Mouse (Mus musculus): ENCODE data around the gene Slc35f6.
"Not testable (repeated sequence)": the region's sequence is repeated elsewhere in the genome, so short reads cannot be mapped to it uniquely, and the experiment has no call there.

The Slc35f6 gene

GRCm38 (mm10) chr5:30659042-30659441 lies 11.3 kb downstream of the Slc35f6 start:
- DNase-seq (ENCODE audit: low spot score): no peak

DNA sequence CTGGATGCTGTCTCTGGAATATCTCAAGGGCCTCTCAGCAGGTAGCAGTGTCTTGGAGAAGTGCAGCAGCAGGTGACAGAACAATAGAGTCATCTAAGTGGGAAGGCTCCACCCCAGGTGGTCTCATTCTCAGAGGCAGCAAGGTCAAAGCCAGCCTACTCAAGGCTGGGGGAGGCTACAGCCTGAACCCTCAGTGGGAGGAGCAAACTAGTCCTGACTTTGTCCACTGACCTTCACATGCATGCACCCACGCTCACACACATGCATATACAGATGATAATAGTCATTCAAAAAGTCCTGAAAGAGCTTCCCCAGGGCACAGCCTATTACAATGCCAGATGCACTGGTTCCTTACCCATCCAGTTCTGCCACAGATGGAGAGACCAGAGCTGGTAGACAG lies 12.5 kb downstream of the Slc35f6 start:
- DNase-seq (ENCODE audit: low spot score): no peak

DNA sequence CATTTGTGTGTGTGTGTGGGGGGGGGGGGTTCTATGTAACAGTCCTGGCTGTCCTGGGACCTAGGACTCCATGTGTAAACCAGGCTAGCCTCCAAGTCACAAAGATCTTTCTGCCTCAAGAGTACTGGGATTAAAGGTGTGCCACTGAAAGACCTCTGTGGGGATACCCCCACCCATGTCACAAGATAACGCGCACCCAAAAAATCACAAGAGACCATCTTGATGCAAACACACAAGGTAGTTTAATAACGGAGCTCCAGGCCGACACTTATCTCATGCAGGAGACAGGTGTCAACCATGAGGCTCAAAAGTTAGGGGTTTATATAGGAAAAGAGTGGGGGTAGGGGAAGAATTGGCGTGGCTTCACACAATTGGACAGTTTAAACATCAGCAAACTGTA lies 13.1 kb downstream of the Slc35f6 start:
- no peak for DNase-seq (ENCODE audit: low spot score)

- DNase-seq (ENCODE audit: low spot score): no peak
Measured at GRCm38 (mm10) chr5:30665360-30665759, 17.6 kb downstream of the Slc35f6 start.

DNA sequence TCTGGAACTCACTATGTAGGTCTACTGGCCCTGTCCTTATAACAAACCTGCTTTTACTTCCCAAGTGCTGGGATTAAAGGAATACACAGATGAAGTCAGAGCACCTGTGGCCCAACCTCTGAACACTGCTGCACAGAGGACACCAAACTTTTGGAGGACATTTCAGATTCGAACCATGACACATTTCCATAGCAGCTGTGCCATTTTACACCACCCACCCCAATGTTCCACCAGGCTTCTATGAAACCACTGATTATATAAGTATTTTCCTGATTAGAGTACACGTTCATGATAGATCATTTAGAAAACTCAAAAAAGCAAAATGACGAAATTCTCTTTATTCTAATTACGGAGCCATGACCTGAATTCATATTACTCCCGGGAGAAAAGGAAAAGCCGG lies 18.2 kb downstream of the Slc35f6 start:
- DNase-seq (ENCODE audit: low spot score): no peak

DNA sequence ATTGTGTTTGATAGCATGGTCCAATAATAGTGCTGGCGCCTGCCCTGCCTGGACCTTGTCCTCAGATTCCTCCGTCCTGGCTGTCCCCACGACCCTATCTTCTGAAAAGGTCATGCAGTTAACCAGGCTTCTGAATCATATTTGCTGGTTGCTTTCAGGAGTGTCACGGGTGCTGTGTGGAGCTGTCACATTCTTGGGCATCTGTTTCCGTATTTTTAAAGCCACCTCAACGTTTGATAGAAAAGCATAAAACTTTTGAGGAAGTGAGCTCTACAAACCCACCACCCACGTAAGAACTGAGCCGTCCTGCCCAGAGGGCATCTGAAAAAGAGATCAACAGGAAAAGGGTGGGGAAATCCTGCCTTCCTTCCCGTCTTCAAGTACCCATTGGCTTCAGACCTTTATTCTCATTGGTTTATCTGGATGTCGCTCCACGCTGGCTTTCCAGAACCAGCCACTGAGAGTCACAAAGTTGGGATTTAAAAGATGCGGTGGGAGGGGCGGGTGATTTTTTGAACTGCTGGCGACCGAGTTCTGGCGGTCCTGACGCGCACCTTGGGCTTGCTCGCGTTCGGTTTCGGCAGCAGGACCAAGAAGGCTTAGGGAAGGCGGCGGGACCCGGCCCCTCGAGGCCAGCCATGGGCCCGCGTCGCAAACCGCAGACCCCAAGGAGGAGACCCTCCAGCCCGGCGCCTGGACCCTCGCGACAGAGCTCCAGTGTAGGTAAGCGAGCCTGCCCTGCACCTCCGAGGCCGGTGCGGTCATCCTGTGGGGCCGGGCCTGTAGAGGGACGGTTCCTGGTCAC lies 18.9 kb downstream of the Slc35f6 start, which contains the start of gene Cenpa:
TSS of gene Cenpa (plus strand) at position 387 of the 805 bp plus-strand sequence.
- peak; percentile 96 for DNase-seq (ENCODE audit: low spot score)

- no peak for DNase-seq (ENCODE audit: low spot score)
Measured at GRCm38 (mm10) chr5:30667215-30667614, 19.5 kb downstream of the Slc35f6 start.

- no peak for DNase-seq (ENCODE audit: low spot score)
Measured at GRCm38 (mm10) chr5:30667686-30668085, 20.0 kb downstream of the Slc35f6 start.

DNA sequence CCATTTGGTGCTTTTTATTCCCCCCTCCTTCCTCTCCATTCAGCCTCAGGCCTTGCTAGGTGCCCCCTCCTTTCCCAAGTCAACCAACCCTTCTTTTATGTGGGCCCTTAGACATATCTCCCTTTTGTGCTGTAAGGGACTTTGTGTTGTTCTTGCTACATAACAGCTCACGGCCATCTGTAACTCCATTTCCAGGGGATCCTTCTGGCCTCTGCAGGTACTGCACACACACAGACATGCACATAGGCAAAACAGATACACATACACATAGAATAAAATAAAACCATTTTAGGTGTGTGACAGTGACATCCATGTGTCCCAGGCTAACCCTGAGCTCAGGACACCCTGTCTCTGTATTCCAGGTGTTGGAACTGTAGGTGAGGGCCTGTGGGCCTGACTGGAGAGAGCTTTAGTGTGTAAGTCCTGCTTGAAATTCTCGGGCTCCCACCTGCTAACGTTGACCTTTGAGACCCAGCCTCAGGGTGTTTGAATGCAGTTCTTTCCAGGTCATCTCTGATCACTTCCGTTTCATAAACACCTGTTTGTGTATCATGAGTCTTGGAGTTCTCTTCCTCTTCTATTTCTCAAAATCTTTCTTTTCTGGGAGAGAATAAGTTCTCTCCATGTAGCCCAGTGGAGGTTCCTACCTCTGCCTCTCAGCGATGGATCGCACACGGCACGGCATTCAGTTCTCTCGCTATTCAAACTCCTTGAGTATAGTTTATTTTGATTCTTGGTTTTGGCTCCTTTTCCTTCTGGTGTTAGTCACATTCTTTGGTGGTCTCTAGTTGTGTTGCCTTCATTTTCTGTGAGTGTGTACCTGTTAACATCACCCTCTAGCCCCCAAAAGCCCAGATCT lies 21.1 kb downstream of the Slc35f6 start:
- DNase-seq (ENCODE audit: low spot score): no peak

GRCm38 (mm10) chr5:30669496-30669830 lies 21.7 kb downstream of the Slc35f6 start:
- DNase-seq (ENCODE audit: low spot score): no peak

DNA sequence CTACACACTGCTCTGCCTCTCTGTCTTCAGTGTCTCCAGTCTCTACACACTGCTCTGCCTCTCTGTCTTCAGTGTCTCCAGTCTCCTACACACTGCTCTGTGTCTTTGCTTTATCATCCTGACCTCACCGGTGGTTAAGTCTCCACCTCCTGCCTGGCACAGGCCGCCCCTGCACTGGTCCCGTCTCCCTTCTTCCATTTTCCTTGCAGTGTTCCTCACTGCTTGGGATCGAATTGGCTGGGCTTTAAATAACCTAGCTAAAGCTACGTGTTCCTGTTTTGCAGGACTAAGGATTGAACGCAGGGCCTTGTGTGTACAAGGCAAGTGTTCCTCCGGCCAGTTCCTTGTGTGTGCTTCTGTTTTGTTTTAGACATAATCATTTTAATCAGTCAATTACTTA lies 22.4 kb downstream of the Slc35f6 start:
- no peak for DNase-seq (ENCODE audit: low spot score)

DNA sequence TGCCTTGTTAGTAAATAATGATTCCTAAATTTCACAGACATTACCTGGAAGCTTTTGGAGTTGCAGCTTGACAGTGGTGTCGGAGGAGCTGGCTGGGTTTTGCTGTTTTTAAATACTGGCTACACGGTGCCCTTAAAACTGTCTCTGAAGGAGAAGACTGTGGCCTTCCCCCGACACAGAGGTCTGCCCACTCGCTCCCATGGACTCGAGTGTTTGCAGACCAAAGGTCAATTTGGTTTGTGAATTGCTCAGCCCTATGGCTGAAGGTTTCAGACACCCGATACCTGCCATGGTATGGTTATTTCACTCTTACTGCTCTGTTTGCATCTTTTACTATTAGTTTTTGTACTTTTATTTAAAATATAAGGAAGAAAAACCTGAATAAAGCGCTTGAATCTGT lies 26.3 kb downstream of the Slc35f6 start:
- no peak for DNase-seq (ENCODE audit: low spot score)

DNA sequence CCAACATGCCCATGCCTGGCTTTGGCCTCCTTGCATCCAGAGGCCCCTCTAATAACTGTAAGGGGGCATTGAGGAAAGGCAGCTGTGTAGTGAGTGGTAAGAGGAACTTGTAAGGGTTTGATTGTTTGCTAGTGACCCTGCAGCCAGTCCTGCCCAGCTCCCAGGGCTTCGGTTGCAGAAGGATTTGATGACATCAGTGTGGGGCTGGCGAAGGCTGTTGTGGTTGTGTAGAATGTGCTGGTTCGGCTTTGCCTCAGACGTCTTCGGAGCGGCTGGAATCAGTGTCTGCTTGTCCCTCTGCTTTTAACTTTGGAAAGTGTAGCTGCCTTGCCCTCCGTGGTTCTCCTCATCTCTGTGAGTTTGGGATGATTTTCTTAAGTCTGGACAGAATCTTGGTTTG lies 29.1 kb downstream of the Slc35f6 start:
- DNase-seq (ENCODE audit: low spot score): no peak

DNA sequence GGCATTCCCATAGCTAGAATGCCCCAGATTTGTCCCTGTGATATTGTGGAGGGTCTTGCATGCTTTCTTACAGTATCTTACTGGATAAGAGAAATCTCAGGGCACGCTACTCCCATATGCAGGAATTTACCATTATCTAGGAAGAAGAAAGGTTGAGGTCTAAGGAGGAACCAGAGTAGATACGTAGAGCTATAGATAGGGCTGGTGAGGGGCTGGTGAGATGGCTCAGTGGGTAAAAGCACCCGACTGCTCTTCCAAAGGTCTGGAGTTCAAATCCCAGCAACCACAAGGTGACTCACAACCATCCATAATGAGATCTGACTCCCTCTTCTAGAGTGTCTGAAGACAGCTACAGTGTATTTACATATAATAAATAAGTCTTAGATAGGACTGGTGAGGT lies 30.3 kb downstream of the Slc35f6 start:
- not testable (repeated sequence) for DNase-seq (ENCODE audit: low spot score)

DNA sequence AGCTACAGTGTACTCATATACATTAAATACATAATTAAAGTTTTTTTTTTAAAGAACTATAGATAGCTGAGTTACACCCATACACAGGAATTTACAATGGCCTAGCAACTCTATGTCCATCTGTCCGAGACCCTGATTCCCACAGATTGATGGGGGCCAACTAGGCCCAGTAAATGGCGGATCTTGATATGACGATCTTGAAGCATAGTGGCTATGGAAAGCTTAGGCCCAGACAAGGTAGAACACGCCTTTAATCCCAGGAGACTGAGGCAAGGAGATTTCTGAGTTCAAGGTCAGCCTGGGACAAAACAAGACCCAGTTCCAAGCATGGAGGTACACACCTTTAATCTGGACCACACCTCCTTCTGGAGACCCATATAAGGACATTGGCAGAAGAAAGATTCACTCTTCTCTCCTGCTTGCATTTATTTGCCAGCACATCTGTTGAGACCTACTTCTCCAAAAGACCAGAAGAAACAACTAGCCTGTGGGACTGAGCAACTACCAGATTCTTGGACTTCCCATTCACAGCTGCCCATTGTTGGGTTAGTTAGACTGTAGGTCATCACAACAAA lies 31.1 kb downstream of the Slc35f6 start:
- DNase-seq (ENCODE audit: low spot score): no peak

DNA sequence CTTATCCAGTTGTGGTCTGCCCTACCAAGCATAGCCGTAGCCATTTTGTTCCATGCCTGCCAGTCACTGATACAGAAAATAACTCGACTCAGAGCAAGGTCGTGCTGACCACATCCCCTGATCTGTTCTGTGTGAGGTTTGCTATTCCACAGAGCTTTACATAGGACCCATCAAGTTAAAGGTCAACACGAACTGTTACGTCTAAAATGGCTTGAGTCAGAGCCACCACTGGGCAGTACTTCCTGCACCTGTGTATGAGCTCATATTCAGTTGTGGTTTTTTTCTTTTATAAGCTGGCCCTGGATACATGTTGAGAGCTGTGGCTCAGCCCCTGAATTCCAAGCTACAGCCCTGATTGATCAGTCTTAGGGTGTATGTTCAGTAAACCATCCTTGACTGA lies 31.9 kb downstream of the Slc35f6 start:
- DNase-seq (ENCODE audit: low spot score): no peak

DNA sequence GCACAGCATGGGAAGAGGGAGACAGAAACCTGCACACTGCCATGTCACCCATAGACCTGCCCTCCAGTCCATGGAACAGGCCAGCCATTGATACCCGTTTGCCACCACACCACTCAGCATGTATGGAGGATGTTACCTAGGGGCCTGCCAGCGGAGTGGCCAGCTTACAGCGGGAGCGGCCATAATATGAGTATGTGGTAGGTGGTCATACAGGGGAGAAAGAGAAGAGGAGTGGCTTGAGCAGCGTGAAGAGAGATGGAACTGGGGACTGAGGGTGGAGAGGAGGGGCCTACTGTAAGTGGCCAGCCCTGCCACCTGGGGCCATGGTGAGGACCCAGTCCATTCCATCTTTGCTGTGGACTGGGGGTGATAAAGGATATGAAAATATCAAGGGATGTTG lies 34.2 kb downstream of the Slc35f6 start:
- no peak for DNase-seq (ENCODE audit: low spot score)

DNA sequence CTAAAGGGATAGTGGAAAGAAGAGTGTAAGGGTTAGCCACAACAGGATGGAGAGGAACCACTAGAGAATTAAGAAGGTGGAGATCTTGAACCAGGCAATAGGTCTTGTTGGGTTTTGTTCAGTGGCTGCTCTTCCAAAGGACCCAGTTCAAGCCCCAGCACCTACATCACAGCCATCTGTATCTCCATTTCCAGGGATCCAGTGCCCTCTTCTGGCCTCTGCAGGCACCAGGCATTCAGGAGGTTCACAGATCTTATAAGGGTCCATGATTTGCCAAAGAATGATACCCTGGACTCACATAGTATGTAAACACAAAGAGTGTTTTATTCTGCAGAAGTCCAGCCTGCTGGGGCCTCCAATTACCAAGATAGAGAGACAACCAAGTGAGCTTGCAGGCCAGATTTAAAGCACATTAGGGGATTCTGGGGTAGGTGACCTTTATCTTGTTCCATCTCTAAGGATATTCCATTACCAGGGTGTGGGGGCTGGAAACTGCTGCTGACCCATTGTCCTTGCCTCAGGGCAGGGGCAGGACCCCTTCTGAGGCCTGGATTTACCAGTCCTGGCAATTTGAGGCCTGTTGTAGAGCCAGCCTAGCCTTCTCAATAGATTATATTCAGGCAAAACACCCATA lies 35.4 kb downstream of the Slc35f6 start:
- no peak for DNase-seq (ENCODE audit: low spot score)

GRCm38 (mm10) chr5:30683993-30684392 lies 36.3 kb downstream of the Slc35f6 start:
- DNase-seq (ENCODE audit: low spot score): no peak

DNA sequence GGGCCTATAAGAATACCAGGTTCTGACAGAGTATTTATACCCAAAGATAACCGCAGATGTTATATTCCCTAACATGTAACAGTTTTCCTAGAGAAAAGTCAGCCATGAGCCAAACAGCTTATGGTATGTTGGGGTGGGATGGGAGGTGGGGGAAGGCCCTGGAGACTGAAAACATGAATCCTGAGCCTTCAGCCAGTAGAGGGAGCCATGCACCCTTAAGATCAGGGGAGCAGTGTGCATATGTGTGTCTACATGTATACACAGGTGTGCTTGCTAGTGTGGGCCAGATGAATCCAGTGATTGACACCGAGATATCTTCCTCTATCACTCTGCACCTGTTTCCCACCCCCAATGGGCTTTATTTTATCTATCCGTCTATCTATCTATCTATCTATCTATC lies 39.0 kb downstream of the Slc35f6 start:
- DNase-seq (ENCODE audit: low spot score): no peak

- DNase-seq (ENCODE audit: low spot score): no peak
Measured at GRCm38 (mm10) chr5:30700361-30701000, 52.7 kb downstream of the Slc35f6 start.

DNA sequence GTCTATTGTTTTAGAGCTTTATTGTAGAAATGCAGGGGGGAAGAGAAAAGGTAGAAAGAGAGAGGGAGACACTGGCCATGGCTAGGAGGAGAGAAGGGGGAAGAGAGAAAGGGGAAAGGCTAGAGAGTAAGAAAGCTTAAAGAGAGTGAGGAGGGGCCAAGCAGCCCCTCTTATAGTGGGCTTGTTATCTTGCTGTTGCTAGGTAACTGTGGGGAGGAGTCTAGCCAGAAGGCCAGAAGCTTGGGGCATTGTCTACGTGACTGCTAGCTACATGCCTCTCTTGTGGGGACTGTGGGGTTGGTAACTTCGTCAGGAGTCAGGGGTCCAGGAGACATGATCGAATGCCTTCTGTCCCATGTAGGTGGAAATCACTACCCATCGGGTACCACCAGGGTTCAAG lies 53.6 kb downstream of the Slc35f6 start:
- DNase-seq (ENCODE audit: low spot score): not testable (repeated sequence)

Data from T-cell, adult 2 months (primary cell).